Mouse (Mus musculus) MEL (cell line): ENCODE results near the gene Zfp146. TPM values are rescaled to one million over a fixed set of nuclear protein-coding genes. Genes with fewer than 3 reads are reported as not detected.

Experiments
- DNase-seq: peaks from one replicate; pipeline ENCODE4 v3.0.0; 2011; ENCODE audit warnings: low read depth, low spot score
- H3K27ac ChIP-seq: 2 replicates; pipeline ENCODE4 v1.5.1; 2012; ENCODE audit warnings: low read depth, mild to moderate bottlenecking, control low read depth, low read length, moderate library complexity; ENCODE audit not compliant: control insufficient read depth
- H3K27me3 ChIP-seq, 2 experiments: fragments of 150-350 bp in 1 of 2; sonication (generic) in 1 of 2; 2 replicates each; pipeline ENCODE4 v1.6.1; 2012; ENCODE audit warnings: low read length in 2 of 2, mild to moderate bottlenecking in 2 of 2, improper control_type of control experiment in 1 of 2, moderate library complexity in 1 of 2; ENCODE audit not compliant: insufficient read depth in 2 of 2, control insufficient read depth in 1 of 2
- H3K36me3 ChIP-seq, 2 experiments: 2 replicates each; pipeline ENCODE4 v1.6.1; 2012 to 2014; ENCODE audit warnings: low read length in 2 of 2, improper control_type of control experiment in 1 of 2, inconsistent platforms in 1 of 2, mild to moderate bottlenecking in 1 of 2; ENCODE audit not compliant: insufficient read depth in 2 of 2, control insufficient read depth in 1 of 2
- H3K4me1 ChIP-seq, 2 experiments: fragments of 150-350 bp in 1 of 2; sonication (generic) in 1 of 2; 2 replicates each; pipeline ENCODE4 v1.6.1; 2012; ENCODE audit warnings: low read length in 2 of 2, improper control_type of control experiment in 1 of 2, mild to moderate bottlenecking in 1 of 2; ENCODE audit not compliant: insufficient read depth in 2 of 2, control insufficient read depth in 1 of 2
- H3K4me3 ChIP-seq, 2 experiments: fragments of 150-350 bp in 1 of 2; sonication (generic) in 1 of 2; 2 replicates each; pipeline ENCODE4 v1.5.1; 2012; ENCODE audit warnings: low read depth in 2 of 2, low read length in 2 of 2, mild to moderate bottlenecking in 2 of 2, moderate library complexity in 2 of 2, control low read depth in 1 of 2, improper control_type of control experiment in 1 of 2; ENCODE audit not compliant: control insufficient read depth in 1 of 2, insufficient read depth in 1 of 2
- H3K79me2 ChIP-seq: 2 replicates; pipeline ENCODE4 v1.6.1; 2012; ENCODE audit warnings: mild to moderate bottlenecking, low read length, moderate library complexity; ENCODE audit not compliant: control insufficient read depth, poor library complexity, insufficient read depth
- H3K9ac ChIP-seq: 2 replicates; pipeline ENCODE4 v1.6.1; 2012; ENCODE audit warnings: low read depth, mild to moderate bottlenecking, control low read depth, low read length, moderate library complexity; ENCODE audit not compliant: control insufficient read depth, poor library complexity, severe bottlenecking
- H3K9me3 ChIP-seq: fragments of 150-350 bp; sonication (generic); replicated peaks from 2 replicates; pipeline ENCODE4 v1.6.1; 2012; ENCODE audit warnings: mild to moderate bottlenecking, low read length, improper control_type of control experiment, moderate library complexity; ENCODE audit not compliant: insufficient read depth
- CHD1 ChIP-seq: IDR thresholded peaks from 2 replicates; pipeline ENCODE4 v1.6.1; 2012; ENCODE audit warnings: low read depth, mild to moderate bottlenecking, inconsistent platforms, low read length, improper control_type of control experiment
- CHD2 ChIP-seq: IDR thresholded peaks from 2 replicates; pipeline ENCODE4 v1.6.1; 2011; ENCODE audit warnings: low read length, improper control_type of control experiment
- CTCF ChIP-seq, 3 experiments: IDR thresholded peaks in 2 of 3; conservative IDR thresholded peaks in 1 of 3; 2 replicates each; pipeline ENCODE4 v1.5.1; 2011 to 2012; ENCODE audit warnings: low read length in 3 of 3, low read depth in 2 of 3, mild to moderate bottlenecking in 2 of 3, improper control_type of control experiment in 1 of 3, inconsistent platforms in 1 of 3, mixed read lengths in 1 of 3, moderate library complexity in 1 of 3; ENCODE audit not compliant: control insufficient read depth in 1 of 3, insufficient read depth in 1 of 3, poor library complexity in 1 of 3, severe bottlenecking in 1 of 3
- ELF1 ChIP-seq: IDR thresholded peaks from 2 replicates; pipeline ENCODE4 v1.6.1; 2014; ENCODE audit warnings: low read depth, mild to moderate bottlenecking, inconsistent platforms, low read length, improper control_type of control experiment, moderate library complexity
- EP300 ChIP-seq, 2 experiments: IDR thresholded peaks; 2 replicates each; pipeline ENCODE4 v1.6.1; 2011; ENCODE audit warnings: improper control_type of control experiment in 2 of 2, low read length in 2 of 2, low read depth in 1 of 2, mild to moderate bottlenecking in 1 of 2
- ETS1 ChIP-seq: IDR thresholded peaks from 2 replicates; pipeline ENCODE4 v1.6.1; 2012; ENCODE audit warnings: low read depth, mild to moderate bottlenecking, inconsistent platforms, low read length, improper control_type of control experiment, moderate library complexity
- GATA1 ChIP-seq: IDR thresholded peaks from 2 replicates; pipeline ENCODE4 v1.6.1; 2011; ENCODE audit warnings: low read depth, low read length, improper control_type of control experiment
- HCFC1 ChIP-seq: IDR thresholded peaks from 2 replicates; pipeline ENCODE4 v1.6.1; 2012; ENCODE audit warnings: low read depth, mild to moderate bottlenecking, inconsistent platforms, low read length, improper control_type of control experiment, moderate library complexity
- JUND ChIP-seq: IDR thresholded peaks from 2 replicates; pipeline ENCODE4 v1.6.1; 2011; ENCODE audit warnings: low read depth, mild to moderate bottlenecking, improper control_type of control experiment, low read length
- KAT2A ChIP-seq: conservative IDR thresholded peaks from 2 replicates; pipeline ENCODE4 v1.6.1; 2012; ENCODE audit warnings: low read depth, low read length, improper control_type of control experiment, inconsistent platforms
- MAFK ChIP-seq: IDR thresholded peaks from 2 replicates; pipeline ENCODE4 v1.6.1; 2011; ENCODE audit warnings: low read depth, mild to moderate bottlenecking, low read length, improper control_type of control experiment, borderline replicate concordance
- MAX ChIP-seq: IDR thresholded peaks from 2 replicates; pipeline ENCODE4 v1.6.1; 2011; ENCODE audit warnings: low read length, improper control_type of control experiment
- MAZ ChIP-seq: IDR thresholded peaks from 2 replicates; pipeline ENCODE4 v1.6.1; 2012; ENCODE audit warnings: low read depth, mild to moderate bottlenecking, inconsistent platforms, low read length, improper control_type of control experiment
- MXI1 ChIP-seq: IDR thresholded peaks from 2 replicates; pipeline ENCODE4 v1.6.1; 2011; ENCODE audit warnings: mild to moderate bottlenecking, low read depth, low read length, improper control_type of control experiment
- MYB ChIP-seq: IDR thresholded peaks from 2 replicates; pipeline ENCODE4 v1.6.1; 2011; ENCODE audit warnings: mild to moderate bottlenecking, low read depth, low read length, improper control_type of control experiment
- MYC ChIP-seq: IDR thresholded peaks from 2 replicates; pipeline ENCODE4 v1.6.1; 2011; ENCODE audit warnings: low read depth, mild to moderate bottlenecking, low read length, improper control_type of control experiment, moderate library complexity
- NELFE ChIP-seq: IDR thresholded peaks from 2 replicates; pipeline ENCODE4 v1.6.1; 2011; ENCODE audit warnings: low read depth, low read length, improper control_type of control experiment
- NRF1 ChIP-seq: IDR thresholded peaks from 2 replicates; pipeline ENCODE4 v1.6.1; 2014; ENCODE audit warnings: low read depth, mild to moderate bottlenecking, inconsistent platforms, low read length, improper control_type of control experiment, moderate library complexity; ENCODE audit not compliant: poor library complexity, insufficient read depth, severe bottlenecking
- POLR2AphosphoS2 ChIP-seq: IDR thresholded peaks from 2 replicates; pipeline ENCODE4 v1.6.1; 2011; ENCODE audit warnings: low read length, improper control_type of control experiment
- RAD21 ChIP-seq: IDR thresholded peaks from 2 replicates; pipeline ENCODE4 v1.6.1; 2011; ENCODE audit warnings: mild to moderate bottlenecking, low read depth, low read length, improper control_type of control experiment
- RCOR1 ChIP-seq: IDR thresholded peaks from 2 replicates; pipeline ENCODE4 v1.6.1; 2012; ENCODE audit warnings: low read depth, mild to moderate bottlenecking, inconsistent platforms, low read length, improper control_type of control experiment
- SIN3A ChIP-seq: IDR thresholded peaks from 2 replicates; pipeline ENCODE4 v1.6.1; 2012; ENCODE audit warnings: low read length, improper control_type of control experiment, inconsistent platforms
- SMC3 ChIP-seq: IDR thresholded peaks from 2 replicates; pipeline ENCODE4 v1.6.1; 2011; ENCODE audit warnings: low read depth, low read length, improper control_type of control experiment
- TAL1 ChIP-seq: IDR thresholded peaks from 2 replicates; pipeline ENCODE4 v1.6.1; 2012; ENCODE audit warnings: mild to moderate bottlenecking, inconsistent platforms, low read length, moderate library complexity, mixed read lengths
- TBP ChIP-seq: IDR thresholded peaks from 2 replicates; pipeline ENCODE4 v1.8.0; 2011; ENCODE audit warnings: low read depth, low read length, improper control_type of control experiment
- TCF12 ChIP-seq: IDR thresholded peaks from 2 replicates; pipeline ENCODE4 v1.6.1; 2014; ENCODE audit warnings: low read depth, mild to moderate bottlenecking, inconsistent platforms, low read length, improper control_type of control experiment, moderate library complexity
- USF1 ChIP-seq: IDR thresholded peaks from 2 replicates; pipeline ENCODE4 v1.6.1; 2014; ENCODE audit warnings: low read depth, mild to moderate bottlenecking, inconsistent platforms, low read length, improper control_type of control experiment, moderate library complexity
- USF2 ChIP-seq, 2 experiments: IDR thresholded peaks; 2 replicates each; pipeline ENCODE4 v1.6.1; 2011 to 2012; ENCODE audit warnings: improper control_type of control experiment in 2 of 2, low read length in 2 of 2, borderline replicate concordance in 1 of 2, inconsistent platforms in 1 of 2, low read depth in 1 of 2, mild to moderate bottlenecking in 1 of 2; ENCODE audit not compliant: insufficient read depth in 1 of 2
- ZC3H11A ChIP-seq: IDR thresholded peaks from 2 replicates; pipeline ENCODE4 v1.6.1; 2012; ENCODE audit warnings: low read depth, mild to moderate bottlenecking, inconsistent platforms, low read length, improper control_type of control experiment
- ZKSCAN1 ChIP-seq: IDR thresholded peaks from 2 replicates; pipeline ENCODE4 v1.6.1; 2012; ENCODE audit warnings: low read depth, mild to moderate bottlenecking, inconsistent platforms, low read length, improper control_type of control experiment, moderate library complexity
- ZNF384 ChIP-seq: IDR thresholded peaks from 2 replicates; pipeline ENCODE4 v1.6.1; 2012; ENCODE audit warnings: low read depth, mild to moderate bottlenecking, inconsistent platforms, low read length, improper control_type of control experiment
- polyA plus RNA-seq, 2 experiments: library from polyadenylated mRNA; stranded (reverse) in 1 of 2; unstranded in 1 of 2; fragments of >175 nt in 1 of 2; fragments of >200 nt in 1 of 2; gene quantifications; 2 replicates each; pipeline versions ENCODE4 v1.2.1 to v1.2.4; 2012; ENCODE audit warnings: low replicate concordance in 2 of 2, low read depth in 1 of 2; ENCODE audit not compliant: insufficient read length in 2 of 2, insufficient read depth in 1 of 2, missing spikeins in 1 of 2
- total RNA-seq: library from RNA; depleted of rRNA; stranded (reverse); fragments of 300-350 nt; gene quantifications from 2 replicates; pipeline ENCODE4 v1.2.3, GENCODE M21; 2012

Gene Zfp146
- total and polyA plus RNA-seq, 3 experiments = 35.5 to 38.9 TPM; not detected in 1

GRCm38 (mm10) chr7:30195461-30195860 lies 25.9 kb upstream of the Zfp146 start:
- Histone ChIP-seq H3K4me3 (no peak overlapping the region), H3K9me3 (no peaks in the 10 kb centered on the region), H3K36me3 (peaks cover 0 to 14% of the 10 kb centered on the region in 2 experiments; a peak in 2 of 4 replicates), H3K79me2 (peaks cover 9% of the 10 kb centered on the region), H3K27me3 (no peaks in the 10 kb centered on the region), H3K9ac (no peak overlapping the region; the same call in 1 of the 2 replicates), H3K4me1 (peaks cover 0 to 17% of the 10 kb centered on the region in 2 experiments; a peak in 3 of 4 replicates), H3K27ac (no peak overlapping the region)
- TF ChIP-seq ZNF384 (no peak), RAD21 (no peak), MYC (no peak), USF1 (no peak), HCFC1 (no peak), USF2 (IDR thresholded peaks at IDR 0.05; ENCODE audit: borderline replicate concordance in 1 of 2, insufficient read depth in 1 of 2, low read depth in 1 of 2, low read length in 2 of 2) (no peak), CHD2 (no peak), POLR2AphosphoS2 (no peak), KAT2A (no peak), MYB (no peak), CTCF (IDR thresholded peaks at IDR 0.05 in 2 of 3, conservative IDR thresholded peaks at IDR 0.05 in 1 of 3; ENCODE audit: control insufficient read depth in 1 of 3, insufficient read depth in 1 of 3, low read depth in 2 of 3, low read length in 3 of 3, poor library complexity in 1 of 3, severe bottlenecking in 1 of 3) (no peak), ETS1 (no peak), ELF1 (no peak), SIN3A (no peak)
- DNase-seq = no peak

GRCm38 (mm10) chr7:30194884-30195283 lies 25.3 kb upstream of the Zfp146 start:
- Histone ChIP-seq H3K36me3 (peaks cover 0 to 14% of the 10 kb centered on the region in 2 experiments; a peak in 2 of 4 replicates), H3K9ac (peak overlapping the region; percentile 68), H3K9me3 (no peaks in the 10 kb centered on the region), H3K27me3 (no peaks in the 10 kb centered on the region), H3K4me3 (peak overlapping the region; percentile 57 to 66), H3K79me2 (peaks cover 9% of the 10 kb centered on the region), H3K27ac (peak overlapping the region; percentile 76), H3K4me1 (peaks cover 0 to 17% of the 10 kb centered on the region in 2 experiments; a peak in 3 of 4 replicates)
- peak; percentile 96 for DNase-seq
- TF ChIP-seq RAD21 (no peak), USF2 (IDR thresholded peaks at IDR 0.05; ENCODE audit: borderline replicate concordance in 1 of 2, insufficient read depth in 1 of 2, low read depth in 1 of 2, low read length in 2 of 2) (no peak), HCFC1 (peak; percentile 72), MAZ (no peak; the same call in 1 of the 2 replicates), EP300 (IDR thresholded peaks at IDR 0.05; ENCODE audit: low read depth in 1 of 2, low read length in 2 of 2) (no peak), MAFK (no peak), CHD1 (no peak), NRF1 (peak; percentile 86), JUND (no peak), CHD2 (no peak), TBP (no peak), GATA1 (no peak), TAL1 (no peak), SMC3 (no peak), RCOR1 (no peak), SIN3A (peak; percentile 48; the same call in 1 of the 2 replicates), ELF1 (no peak; the same call in none of the 2 replicates), ZC3H11A (no peak), ZKSCAN1 (no peak), NELFE (peak; percentile 58; the same call in 1 of the 2 replicates), POLR2AphosphoS2 (no peak), MYB (no peak), MXI1 (no peak), TCF12 (peak; percentile 25; the same call in 1 of the 2 replicates), MAX (no peak), KAT2A (no peak), ZNF384 (peak; percentile 77)
